Mouse (Mus musculus) ovary, postnatal 10 days (tissue): ENCODE results near the gene Tnfrsf14.

Source experiments
- DNase-seq: peaks from one replicate; pipeline ENCODE4 v3.0.0; 2022; ENCODE audit warnings: low spot score

Tnfrsf14 gene

DNA sequence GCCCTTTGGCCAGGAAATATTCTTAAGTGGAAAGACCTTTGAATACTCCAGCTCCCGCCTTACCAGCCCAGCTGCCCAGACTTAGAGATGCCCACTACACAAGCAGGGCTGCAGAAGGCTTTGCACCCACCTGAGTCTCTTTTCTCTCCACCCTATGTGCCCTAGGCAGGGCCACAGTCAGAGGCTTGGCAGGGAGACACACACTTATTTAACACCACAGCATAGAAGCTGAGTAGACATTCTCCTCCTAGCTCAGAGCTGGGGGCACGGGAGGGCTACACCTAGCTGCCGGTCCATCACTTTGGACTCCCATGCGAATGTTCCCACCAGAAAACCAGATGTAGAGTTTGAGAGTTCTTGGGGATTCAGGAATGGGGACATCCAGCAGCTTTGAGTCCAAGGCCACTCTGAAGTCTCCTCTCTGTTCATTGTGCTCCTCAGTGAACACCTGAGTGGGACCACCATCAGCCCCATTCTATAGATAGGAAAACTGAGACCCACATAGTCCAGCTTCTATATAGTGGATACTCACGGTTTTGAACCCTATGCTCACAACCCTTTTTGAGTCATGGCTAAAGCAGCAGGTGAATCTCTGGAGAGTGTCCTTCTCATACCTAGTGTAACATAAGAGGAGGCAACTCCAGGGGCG lies 20.7 kb upstream of the Tnfrsf14 start:
- no peak for DNase-seq

DNA sequence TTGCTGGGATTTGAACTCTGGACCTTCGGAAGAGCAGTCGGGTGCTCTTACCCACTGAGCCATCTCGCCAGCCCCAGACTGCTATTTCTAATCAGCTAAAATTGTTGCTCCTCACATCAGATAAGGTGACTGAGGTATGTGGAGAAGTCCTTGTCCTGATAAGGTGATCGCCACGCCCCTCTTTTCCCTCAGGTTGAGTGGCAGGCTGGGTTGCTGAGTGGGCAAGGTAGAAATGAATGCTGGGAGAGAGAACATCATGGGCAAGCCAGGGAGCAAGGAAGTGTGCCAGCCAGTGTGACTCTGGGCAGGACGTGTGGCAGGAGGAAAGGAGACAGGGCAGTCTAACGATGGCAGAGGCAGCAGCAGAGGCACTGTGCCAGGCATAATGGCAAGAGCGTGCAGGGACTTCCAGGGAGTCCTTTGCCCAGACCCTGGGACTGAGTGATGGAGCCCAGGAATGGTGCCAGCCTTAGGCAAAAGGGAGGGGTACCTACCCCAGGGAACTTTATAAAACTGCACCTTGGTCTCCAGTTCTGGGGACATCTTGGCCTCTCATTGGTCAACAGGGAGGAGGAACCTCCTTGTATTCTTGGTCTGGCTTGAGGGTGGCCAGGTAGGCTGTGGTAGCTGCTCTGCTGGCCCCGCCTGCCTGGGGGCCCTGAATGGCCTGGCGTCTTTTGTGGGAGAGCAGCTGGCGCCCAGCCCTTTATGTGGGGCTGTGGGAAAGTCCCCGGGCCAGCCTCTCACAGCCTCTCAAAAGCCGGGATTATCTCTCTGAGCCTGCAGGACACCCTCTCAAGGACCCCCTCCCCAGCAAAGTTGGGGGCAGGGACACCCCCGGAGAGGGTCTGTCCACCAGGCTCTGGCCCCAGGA lies 19.9 kb upstream of the Tnfrsf14 start:
- DNase-seq = no peak

DNA sequence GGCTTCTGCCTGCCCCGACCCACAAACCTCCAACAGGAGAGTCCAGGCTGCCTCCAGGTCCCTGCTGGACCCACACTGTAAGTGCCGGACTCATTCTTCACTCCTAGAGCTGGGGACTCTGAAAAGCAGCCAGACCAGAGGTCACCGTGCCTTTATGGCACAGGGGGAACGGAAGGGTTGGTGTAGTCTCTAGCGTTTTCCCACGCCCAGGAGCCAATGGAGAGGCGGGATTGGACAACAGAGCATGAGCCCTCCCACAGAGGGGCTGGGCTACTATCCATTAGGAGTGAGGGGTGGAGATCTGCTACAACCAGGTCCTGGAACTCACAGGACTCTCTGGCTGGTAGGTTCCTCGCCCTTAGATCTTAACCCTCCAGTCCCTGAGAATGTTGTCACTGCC lies 18.0 kb upstream of the Tnfrsf14 start:
- no peak for DNase-seq

DNA sequence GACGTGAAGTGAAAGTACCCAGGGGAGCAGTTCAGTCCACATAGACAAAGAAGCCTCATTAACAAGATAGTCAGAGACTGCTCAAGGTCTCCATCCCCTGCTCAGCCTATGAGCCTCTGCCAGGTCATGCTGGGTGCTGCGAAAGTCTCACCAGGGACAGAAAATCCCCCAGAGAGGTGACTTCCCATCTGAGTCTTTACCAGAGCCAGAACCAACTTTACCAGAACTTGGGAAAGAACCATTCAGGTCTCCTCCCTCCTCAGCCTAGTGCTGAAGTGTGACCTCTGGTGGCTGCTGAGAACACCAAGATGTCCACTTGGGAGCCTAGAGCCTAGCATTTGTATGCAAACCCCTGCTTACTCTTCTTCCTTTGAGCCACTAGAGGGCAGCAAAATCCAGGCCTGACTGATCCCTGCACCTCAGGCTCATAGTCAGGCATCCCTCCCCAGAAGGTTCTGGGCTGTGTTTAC lies 15.8 kb upstream of the Tnfrsf14 start:
- no peak for DNase-seq

DNA sequence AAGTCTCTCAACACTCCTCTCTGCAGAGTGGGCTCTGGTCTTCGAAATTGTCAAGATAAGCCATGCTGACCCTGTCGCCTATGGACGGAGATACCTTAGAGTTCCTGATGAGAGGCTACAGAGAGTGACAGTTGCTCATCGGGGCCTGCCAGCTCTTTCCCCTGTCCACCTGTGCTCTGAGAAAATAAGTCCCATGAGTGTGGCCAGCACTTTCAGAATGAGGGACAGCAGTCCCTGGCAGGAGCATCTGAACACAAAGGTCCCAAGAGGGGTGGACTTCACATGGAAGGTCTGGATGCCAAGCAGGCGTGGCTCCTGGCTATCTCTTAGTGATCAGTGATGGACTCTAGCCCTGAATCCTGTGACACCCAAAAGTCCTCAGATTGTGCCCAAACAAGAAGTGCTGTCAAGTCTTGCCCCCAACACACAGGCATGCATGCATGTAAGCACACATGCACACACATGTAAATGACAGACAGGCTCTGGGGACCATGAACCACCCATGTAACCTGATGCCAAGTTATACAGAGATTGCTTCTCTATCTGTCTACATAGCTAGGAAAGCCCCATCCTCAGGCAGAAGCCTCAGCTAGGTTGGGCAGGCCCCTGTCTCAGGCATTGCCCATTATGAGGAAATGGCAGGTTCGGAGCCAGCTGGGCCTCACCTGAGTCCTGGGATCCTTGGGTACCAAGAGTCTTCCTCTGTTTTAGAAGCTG lies 15.1 kb upstream of the Tnfrsf14 start:
- DNase-seq = no peak

DNA sequence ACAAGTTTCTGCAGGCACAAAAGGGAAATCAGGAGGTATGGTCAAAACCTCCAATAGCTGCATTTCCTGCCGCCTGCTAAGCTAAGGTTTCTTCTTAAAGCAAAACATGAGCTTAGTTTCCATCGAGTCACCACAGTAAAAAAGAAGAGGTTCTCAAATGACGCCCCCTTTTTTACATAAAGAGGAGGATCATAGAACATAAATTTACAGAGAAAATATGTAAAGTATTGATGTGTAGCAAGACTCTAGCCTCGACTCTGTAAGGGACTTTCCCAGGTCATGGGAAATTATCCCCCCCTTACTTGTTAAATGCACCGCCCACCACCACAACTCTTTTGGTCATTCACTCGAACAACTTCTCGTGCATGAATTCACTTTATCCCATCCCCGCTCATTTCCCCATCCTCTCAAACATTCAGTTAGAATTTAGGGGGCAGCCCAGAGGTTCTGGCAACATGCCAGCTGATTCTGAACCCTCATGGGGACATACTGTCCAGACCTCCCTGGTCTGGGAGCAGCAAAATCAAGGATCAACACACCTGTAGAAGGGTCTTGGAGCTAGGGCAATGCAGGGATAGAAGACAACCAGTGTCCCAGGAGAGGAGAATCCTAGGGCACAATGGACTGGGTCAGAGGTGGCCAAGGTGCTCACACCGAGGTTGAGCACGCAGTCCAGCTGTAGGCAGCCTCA lies 14.4 kb upstream of the Tnfrsf14 start:
- no peak for DNase-seq

DNA sequence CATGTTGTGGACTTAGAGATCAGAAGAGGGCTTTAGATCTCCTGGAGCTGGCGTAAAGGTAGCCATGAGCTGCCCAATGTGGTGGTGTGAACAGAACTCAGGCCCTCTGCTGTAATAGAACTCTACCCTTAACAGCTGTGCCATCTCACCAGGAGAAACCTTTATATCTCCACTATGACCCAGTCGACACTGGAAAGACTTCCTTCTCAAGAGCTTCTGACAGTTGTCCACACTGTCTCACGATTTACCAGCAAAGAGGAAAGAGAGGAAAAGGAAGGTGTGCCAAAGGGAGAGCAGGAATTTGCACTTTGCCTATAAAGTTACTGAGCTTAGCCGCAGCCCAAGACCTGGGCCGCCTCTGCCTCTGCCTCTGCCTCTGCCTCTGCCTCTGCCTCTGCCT lies 13.5 kb upstream of the Tnfrsf14 start:
- DNase-seq = no peak

DNA sequence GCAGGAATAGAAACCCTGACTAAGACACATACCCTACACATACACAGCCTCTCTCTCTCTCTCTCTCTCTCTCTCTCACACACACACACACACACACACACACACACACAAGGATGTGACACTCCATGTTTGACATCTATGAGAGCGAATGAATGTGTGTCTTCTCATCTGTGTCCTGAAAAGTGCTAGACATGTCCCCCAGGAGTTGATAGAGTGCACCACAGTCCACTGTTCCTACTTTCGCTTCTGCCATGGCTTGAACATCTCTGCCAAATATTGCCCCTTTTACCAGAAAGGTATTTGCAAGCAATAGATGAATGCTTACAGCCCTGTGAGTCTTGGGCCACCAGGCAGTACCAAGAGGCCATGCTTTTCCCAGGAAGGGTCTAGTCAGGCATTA lies 11.8 kb upstream of the Tnfrsf14 start:
- DNase-seq = no peak

DNA sequence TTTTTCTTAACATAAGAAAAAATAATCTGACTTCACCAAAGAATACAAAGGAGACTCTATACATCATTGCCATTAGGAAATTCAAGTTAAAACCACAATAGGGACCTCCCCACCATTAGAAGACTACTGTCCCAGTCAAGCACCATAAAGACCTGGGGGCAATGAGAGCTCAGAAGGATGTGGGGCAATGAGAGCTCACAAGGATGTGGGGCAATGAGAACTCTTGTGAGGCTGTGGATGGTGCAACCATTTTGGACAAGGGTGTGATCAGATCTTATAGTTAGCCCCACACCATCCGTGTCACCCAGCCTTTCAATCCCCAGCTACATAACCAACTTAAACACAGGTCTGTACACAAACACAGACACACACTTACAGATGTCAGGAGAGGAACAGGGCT lies 9.4 kb upstream of the Tnfrsf14 start:
- DNase-seq = no peak

DNA sequence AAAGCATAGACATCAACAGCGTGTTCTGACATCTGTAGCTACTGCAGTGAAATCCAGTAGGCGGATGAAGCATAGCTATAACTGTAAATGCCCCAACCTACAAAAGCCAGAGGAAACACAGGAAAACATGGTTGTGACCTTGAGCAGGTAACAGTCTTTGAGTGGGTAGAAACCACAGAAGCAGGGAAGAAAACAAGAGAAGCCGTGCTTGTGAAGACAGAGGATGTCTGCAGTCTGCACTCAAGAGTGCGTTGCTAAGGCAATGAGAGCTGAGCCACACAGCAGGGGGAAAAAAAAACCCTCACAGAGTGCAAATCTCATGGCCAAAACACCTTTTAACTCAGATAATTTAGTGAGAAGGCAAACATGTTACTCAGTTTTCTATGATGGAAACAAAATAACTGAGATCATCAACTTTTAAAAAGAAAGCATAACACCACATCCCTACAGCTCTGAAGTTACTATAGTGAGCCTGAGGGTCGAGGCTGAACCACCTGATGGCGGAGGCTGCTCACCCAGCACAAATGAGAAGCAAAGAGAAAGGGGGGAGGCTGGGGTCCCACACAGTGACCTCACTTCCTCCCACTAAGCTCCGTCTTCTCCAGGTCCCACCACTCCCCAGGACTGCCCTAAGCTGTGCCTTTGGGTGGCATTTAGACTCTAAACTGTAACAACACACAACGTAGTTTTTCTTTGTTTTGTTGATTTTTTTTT lies 8.3 kb upstream of the Tnfrsf14 start:
- no peak for DNase-seq

DNA sequence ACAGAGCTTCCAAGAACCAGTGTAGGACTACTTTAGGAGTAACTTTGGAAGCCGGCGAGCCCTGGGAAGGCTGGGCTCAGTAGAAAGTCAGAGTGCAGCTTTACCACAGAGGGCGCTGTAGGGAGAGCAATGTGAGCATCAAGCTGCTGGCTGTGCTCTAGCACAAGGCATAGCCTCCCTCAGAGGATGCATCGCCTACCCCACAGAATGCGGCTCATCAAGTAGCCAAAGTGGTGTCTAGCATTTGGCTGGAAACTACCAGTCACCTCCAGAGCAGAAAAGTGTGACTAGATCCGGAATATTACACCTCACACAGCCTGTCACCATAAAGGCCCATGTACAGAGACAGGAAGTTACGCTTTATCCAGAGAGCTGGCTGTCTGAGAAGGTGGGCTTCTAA lies 7.4 kb upstream of the Tnfrsf14 start:
- no peak for DNase-seq

DNA sequence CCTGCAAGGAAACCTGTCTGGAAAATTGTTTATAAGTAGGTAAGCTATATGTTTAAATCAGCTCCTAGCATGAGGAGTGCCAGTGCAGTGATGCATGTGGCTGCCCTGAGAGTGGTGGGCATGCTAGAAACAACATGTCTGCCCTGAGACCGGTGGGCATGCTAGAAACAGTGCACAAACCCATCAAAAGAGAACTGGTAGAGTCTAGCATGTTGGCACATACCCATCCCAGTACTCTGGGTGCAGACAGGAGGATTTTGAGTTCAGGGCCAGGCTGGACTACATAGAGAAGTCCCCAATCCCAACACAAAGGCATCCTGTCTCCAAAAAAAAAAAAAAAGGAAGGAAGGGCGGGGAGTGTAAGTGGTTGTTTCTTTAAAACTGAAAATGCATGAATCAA lies 6.4 kb upstream of the Tnfrsf14 start:
- DNase-seq = no peak

DNA sequence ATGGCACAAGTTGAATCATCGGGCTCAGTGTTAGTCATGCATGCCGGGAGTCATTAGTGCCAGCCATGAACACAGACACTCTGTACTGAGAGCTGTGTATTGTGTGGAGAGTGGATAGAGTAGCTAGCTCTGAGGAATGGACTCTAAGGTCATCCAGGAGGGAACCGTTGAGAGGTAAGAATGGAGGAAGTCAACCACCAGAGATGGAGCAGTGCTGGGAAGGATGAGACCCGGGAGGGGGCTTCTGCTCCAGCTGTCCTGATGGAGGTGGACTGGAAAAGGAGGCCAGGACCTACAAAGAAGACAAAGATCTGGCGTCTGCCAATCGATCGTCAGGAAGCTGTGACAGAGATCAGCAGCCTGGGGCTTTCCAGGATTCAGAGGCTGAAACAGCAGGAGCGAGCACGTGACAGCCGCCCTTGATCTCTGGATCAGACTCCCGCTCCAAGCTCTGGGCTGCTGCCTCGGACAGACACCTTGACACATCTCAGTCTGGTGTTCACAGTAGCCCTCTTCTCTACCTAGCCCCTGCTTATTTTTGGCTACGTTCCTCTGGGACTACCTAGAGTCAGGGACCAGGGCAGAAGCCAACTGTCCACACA lies 5.0 kb upstream of the Tnfrsf14 start:
- no peak for DNase-seq

DNA sequence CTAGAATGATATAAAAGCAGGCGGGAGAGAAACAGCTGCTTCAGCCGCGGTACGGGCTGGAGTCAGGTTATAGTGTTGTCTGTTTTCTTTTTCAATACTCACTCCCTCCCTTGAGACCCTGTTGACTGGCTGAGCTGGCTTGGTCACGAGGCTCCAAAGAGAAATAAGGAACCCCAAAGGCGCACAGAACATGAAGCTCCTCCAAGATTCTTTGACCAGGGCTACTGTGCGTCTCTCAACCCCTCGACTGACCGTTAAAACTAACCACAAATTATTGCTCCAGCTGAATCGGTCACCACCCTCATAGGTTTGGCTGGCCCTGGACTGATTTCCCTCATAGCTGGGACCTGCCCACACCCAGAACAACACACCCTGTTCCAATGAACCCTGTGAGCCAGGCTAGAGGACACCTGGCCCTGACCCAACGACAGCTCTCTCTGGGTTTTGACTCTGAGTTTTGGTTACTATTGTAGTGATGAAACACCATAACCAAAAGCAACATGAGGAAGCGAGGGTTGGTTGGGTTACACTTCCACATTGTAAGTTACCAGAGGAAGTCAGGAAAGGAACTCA lies 811 bp upstream of the Tnfrsf14 start:
- DNase-seq = no peak

DNA sequence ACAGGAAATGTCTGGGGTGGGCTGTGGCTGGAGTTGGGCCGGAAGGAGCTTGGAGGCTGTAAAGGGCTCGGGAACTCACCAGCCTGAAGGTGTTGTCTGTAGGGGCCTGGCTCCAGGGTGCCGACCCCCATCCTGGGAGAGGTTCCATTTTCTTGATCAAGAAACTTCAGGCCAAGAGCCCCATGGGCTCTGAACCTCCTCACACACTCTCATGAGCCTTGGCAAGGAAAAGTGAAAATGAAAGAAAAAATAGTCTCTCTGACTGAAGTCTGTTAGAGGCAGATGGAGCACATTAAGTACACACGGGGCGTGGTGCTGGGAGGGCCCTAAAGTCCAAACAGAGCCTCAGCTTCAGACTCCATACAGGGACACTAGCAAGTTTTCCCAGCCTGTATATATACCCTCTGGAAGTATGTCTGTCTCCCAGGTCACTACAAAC lies 445 bp downstream of the Tnfrsf14 start:
- no peak for DNase-seq

DNA sequence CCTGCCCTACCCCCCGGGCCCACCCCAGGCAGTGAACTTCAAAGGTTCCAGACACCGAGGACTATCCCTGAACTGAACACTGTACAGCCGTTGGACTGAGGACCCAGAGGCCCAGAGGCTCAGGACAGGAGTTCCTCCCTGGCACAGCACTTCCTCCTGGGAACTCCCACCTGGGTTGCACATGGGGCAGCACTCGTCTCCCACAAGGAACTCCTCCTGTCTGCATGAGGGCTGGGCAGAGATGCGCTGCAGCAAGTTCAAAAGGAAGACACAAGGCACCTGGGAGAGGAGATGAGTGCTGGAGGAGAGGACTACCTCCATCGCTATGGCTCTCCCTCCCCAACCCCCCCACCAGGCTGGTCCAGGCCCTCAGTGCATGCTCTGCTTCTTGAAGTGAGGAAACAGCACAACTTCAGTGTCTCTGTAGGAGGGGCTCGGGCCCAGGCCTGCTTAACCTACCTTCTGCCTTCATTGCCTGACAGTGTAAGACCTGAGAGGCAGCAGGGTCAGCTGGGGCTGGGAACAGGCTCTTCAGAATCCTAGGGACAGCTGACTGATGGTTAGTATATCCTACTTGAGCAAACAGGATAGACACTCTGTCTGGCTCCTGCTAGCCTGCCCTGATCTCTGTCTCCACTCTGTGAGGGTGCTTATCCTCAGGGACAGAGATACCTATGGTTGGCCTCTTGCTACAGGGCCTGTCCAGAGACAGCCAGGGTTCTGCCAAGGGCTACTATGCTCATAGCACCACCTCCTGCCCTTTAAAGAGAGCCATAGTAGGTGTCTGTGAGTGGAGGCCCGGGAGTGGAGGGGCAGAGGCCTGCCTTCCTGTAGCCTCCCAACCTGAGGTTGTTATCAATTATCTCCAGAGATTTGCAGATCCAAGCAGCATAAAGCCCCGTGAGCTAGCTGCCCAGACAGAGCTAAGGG lies 1.1 kb downstream of the Tnfrsf14 start:
- DNase-seq = no peak

DNA sequence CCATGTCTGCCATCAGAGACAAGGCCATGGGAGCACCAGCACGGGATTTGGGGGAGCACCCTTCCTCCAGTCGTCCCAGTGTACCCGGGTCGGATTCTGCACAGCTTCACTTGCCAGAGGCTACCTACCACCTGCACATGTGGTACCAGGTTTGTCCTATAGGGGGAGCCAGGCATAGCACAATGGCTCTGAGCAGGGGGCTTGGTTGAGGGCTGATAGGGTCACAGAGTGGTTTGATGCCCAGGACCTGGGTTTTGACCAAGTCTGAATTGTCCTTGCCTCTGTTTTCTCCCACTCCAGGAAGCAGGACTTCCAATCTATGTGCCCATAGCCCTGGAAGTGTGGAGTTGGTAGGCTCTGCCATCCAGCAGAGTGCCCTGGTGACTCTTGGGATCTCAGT lies 3.0 kb downstream of the Tnfrsf14 start:
- no peak for DNase-seq

DNA sequence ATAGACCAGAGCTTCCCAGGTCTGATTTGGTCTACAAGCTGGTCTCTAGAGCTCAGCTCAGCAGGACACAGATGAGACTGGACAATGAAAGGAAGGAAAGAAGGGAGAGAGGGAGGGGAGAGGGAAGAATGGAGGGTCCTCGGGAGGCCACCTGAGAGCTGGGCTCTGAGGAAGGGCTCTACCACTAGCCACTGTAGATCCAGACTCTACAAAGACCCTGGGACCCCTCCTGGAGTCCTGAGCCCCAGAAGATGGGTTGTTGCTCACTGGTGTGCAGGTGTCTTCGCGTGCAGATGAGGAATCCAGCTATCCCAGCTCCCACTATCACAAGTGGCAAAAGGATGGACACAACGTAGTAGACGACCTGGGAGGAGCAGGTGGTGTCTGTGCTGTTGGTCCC lies 5.4 kb downstream of the Tnfrsf14 start:
- no peak for DNase-seq

DNA sequence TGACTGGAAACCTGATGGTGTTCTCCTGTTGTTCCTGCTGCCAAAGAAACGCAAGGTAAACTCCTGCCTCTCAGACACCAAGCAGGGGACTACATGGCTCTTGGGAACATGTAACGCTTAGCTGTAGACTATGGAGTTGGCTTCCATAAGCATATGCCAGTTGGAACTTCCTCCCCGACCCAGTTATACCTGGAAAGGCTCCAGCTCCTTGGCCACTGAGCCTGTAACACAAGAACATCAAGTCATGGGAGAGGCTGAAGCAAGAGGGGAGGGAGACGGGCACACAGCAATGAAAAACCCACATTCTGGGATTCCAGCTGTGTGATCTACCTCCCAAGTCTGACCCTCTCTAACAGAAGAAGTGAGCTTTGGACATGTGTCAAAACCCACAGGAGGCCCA lies 6.1 kb downstream of the Tnfrsf14 start:
- DNase-seq = no peak

DNA sequence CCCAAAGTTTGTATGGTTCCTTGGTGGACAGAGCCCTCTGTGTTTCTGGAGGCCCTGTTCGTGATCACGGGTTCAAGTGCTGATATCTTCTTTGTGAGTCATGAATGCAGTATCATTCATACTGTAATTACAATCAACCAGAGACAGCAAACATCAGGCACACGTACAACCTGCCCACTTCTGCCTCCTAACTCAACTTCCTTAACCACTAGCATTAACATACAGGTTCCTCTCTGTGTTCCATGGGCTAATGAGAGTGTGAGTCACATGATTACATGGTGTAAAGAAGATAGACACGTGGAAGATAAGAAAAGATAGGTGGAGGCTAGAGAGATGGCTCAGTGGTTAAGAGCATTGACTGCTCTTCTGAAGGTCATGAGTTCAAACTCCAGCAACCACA lies 11.7 kb downstream of the Tnfrsf14 start:
- DNase-seq = no peak
